26 mouse cellular contexts compared by ENCODE assay signal in the genomic region with DNA sequence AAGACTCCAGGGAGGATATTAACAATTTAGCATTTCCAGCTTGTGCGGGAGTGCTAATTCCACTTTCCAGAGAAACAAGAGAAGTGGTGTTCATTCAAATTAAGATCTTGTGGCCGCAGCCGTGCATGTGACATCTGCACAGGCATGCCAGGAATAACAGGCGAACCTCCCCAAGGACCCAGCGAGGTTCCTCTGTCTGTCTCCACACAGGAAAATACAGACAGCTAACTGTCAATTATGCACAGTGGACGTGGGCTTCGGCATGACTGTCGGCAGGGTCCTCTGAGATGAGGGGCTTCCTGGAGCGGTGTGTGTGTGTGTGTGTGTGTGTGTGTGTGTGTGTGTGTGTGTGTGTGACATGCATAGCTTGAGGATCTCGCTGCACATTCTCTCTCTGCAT.
DNase-seq lines count a peak whose midpoint lies in the region; ATAC-seq and TF ChIP-seq lines count a peak whose summit lies in the region.
"Had no signal": no experiment of that assay in that cellular context is flagged by ENCODE, and none has a peak within 500 bp of the region (broad histone marks: within the 10 kb centered on the region; RNA-seq: fewer than 3 reads in every experiment).

No protein-coding gene starts in this region.

- no peak overlapping the region for H3K9ac ChIP-seq in embryonic facial prominence, embryonic 11.5 days (replicated peaks; ENCODE audit: low read length)
- no peak overlapping the region for H3K9ac ChIP-seq in neural tube, embryonic 13.5 days
- H3K9ac ChIP-seq in neural tube, embryonic 15.5 days (replicated peaks) = no peak overlapping the region
- no peak overlapping the region for H3K9ac ChIP-seq in hindbrain, embryonic 16.5 days (ENCODE audit: low read depth, low read length)
- no peak overlapping the region for H3K9ac ChIP-seq in kidney, embryonic 14.5 days (ENCODE audit: low read depth, low read length)
- H3K9ac ChIP-seq: heart, embryonic 13.5 days; intestine, embryonic 15.5 days; limb, embryonic 13.5 days; liver, embryonic 13.5 days; lung, embryonic 14.5 days had no signal

- no peaks in the 10 kb centered on the region for H3K9me3 ChIP-seq in embryonic facial prominence, embryonic 11.5 days (replicated peaks; ENCODE audit: control insufficient read depth, low read length)
- no peaks in the 10 kb centered on the region for H3K9me3 ChIP-seq in embryonic facial prominence, embryonic 10.5 days
- H3K9me3 ChIP-seq in neural tube, embryonic 13.5 days = no peaks in the 10 kb centered on the region
- H3K9me3 ChIP-seq in neural tube, embryonic 15.5 days (replicated peaks) = no peaks in the 10 kb centered on the region
- H3K9me3 ChIP-seq in hindbrain, embryonic 16.5 days (ENCODE audit: control insufficient read depth, low read length) = no peaks in the 10 kb centered on the region
- no peaks in the 10 kb centered on the region for H3K9me3 ChIP-seq in kidney, embryonic 14.5 days (ENCODE audit: control insufficient read depth, low read length)
- H3K9me3 ChIP-seq: G1E; heart, embryonic 13.5 days; intestine, embryonic 15.5 days; limb, embryonic 13.5 days; liver, embryonic 13.5 days had no signal

- 33% methylated on average over 9 of the region's 10 CpGs for WGBS in embryonic facial prominence, embryonic 11.5 days
- WGBS in embryonic facial prominence, embryonic 10.5 days = 53% methylated on average over 10 of the region's 10 CpGs
- 39% methylated on average over 10 of the region's 10 CpGs for WGBS in neural tube, embryonic 13.5 days
- WGBS in neural tube, embryonic 15.5 days = 47% methylated on average over 10 of the region's 10 CpGs
- 28% methylated on average over 10 of the region's 10 CpGs for WGBS in hindbrain, embryonic 16.5 days
- WGBS in kidney, embryonic 14.5 days = 82% methylated on average over 10 of the region's 10 CpGs

- no peaks in the 10 kb centered on the region for H3K36me3 ChIP-seq in embryonic facial prominence, embryonic 11.5 days (replicated peaks; ENCODE audit: control insufficient read depth, insufficient read depth, low read depth, low read length)
- no peaks in the 10 kb centered on the region; the same call in 1 of the 2 replicates for H3K36me3 ChIP-seq in embryonic facial prominence, embryonic 10.5 days (replicated peaks)
- H3K36me3 ChIP-seq in neural tube, embryonic 13.5 days = no peaks in the 10 kb centered on the region
- no peaks in the 10 kb centered on the region for H3K36me3 ChIP-seq in neural tube, embryonic 15.5 days
- H3K36me3 ChIP-seq in hindbrain, embryonic 16.5 days (ENCODE audit: control insufficient read depth, insufficient read depth, low read length) = no peaks in the 10 kb centered on the region
- H3K36me3 ChIP-seq in kidney, embryonic 14.5 days (ENCODE audit: control insufficient read depth, insufficient read depth, low read length) = no peaks in the 10 kb centered on the region
- H3K36me3 ChIP-seq: G1E; heart, embryonic 13.5 days; intestine, embryonic 15.5 days; limb, embryonic 13.5 days; liver, embryonic 13.5 days had no signal

- H3K4me3 ChIP-seq in embryonic facial prominence, embryonic 11.5 days (ENCODE audit: low read depth, low read length) = no peak overlapping the region
- no peak overlapping the region for H3K4me3 ChIP-seq in embryonic facial prominence, embryonic 10.5 days
- H3K4me3 ChIP-seq in neural tube, embryonic 13.5 days = no peak overlapping the region
- H3K4me3 ChIP-seq in neural tube, embryonic 15.5 days (replicated peaks) = no peak overlapping the region
- no peak overlapping the region for H3K4me3 ChIP-seq in hindbrain, embryonic 16.5 days (ENCODE audit: low read length)
- H3K4me3 ChIP-seq in kidney, embryonic 14.5 days (ENCODE audit: low read length) = no peak overlapping the region
- no peak overlapping the region for H3K4me3 ChIP-seq in layer of hippocampus, adult 2 months
- H3K4me3 ChIP-seq: erythroblast, embryonic 14.5 days; gastrocnemius, adult 2 months; heart, embryonic 13.5 days; intestine, embryonic 15.5 days; limb, embryonic 13.5 days; liver, embryonic 13.5 days had no signal

- ATAC-seq in embryonic facial prominence, embryonic 11.5 days (replicated peaks; ENCODE audit: insufficient number of reproducible peaks, low FRiP score, low TSS enrichment, low read depth) = no peak
- no peak for ATAC-seq in neural tube, embryonic 13.5 days (ENCODE audit: low read depth)
- no peak for ATAC-seq in neural tube, embryonic 15.5 days (ENCODE audit: low FRiP score)
- 0 out of 2 replicates have a peak, but pooled peaks have one; percentile 4 for ATAC-seq in hindbrain, embryonic 16.5 days
- no peak for ATAC-seq in kidney, embryonic 14.5 days (ENCODE audit: low FRiP score, low TSS enrichment)
- ATAC-seq: CD4-positive, CD25-positive, alpha-beta regulatory T cell, adult 4 months; intestine, embryonic 15.5 days had no signal

- TF ChIP-seq CTCF in layer of hippocampus, adult 2 months (conservative IDR thresholded peaks at IDR 0.05) = no peak

- no peaks in the 10 kb centered on the region for H3K27me3 ChIP-seq in embryonic facial prominence, embryonic 11.5 days (ENCODE audit: control insufficient read depth, insufficient read depth, low read length)
- H3K27me3 ChIP-seq in embryonic facial prominence, embryonic 10.5 days (replicated peaks; ENCODE audit: low read depth, poor library complexity, severe bottlenecking) = no peaks in the 10 kb centered on the region
- no peaks in the 10 kb centered on the region for H3K27me3 ChIP-seq in neural tube, embryonic 13.5 days
- no peaks in the 10 kb centered on the region for H3K27me3 ChIP-seq in neural tube, embryonic 15.5 days (replicated peaks)
- no peaks in the 10 kb centered on the region for H3K27me3 ChIP-seq in hindbrain, embryonic 16.5 days (replicated peaks; ENCODE audit: control insufficient read depth, insufficient read depth, low read length)
- no peaks in the 10 kb centered on the region for H3K27me3 ChIP-seq in kidney, embryonic 14.5 days (ENCODE audit: control insufficient read depth, insufficient read depth, low read length)
- H3K27me3 ChIP-seq: heart, embryonic 13.5 days; intestine, embryonic 15.5 days; limb, embryonic 13.5 days; liver, embryonic 13.5 days had no signal

- peak; percentile 25 for DNase-seq in embryonic facial prominence, embryonic 11.5 days (ENCODE audit: low spot score)
- DNase-seq in embryonic facial prominence, embryonic 10.5 days (ENCODE audit: low spot score) = no peak
- peak; percentile 56 for DNase-seq in retina, postnatal 1 day
- no peak for DNase-seq in layer of hippocampus, adult 2 months (ENCODE audit: low spot score in 2 of 2)
- DNase-seq: adrenal gland, postnatal 25 days; cerebellum, adult 11-12 months; cerebellum, postnatal 25 days; gastrocnemius, adult 2 months; heart, postnatal 36 days; kidney, adult 9 months; kidney, postnatal 36 days; layer of hippocampus, adult 9-11 months; liver, embryonic 13.5 days; lung, embryonic 14.5 days; lung, postnatal 36 days; right cerebral cortex, postnatal 14 days had no signal

- no peak overlapping the region for H3K4me2 ChIP-seq in embryonic facial prominence, embryonic 11.5 days (ENCODE audit: low read depth, low read length)
- 0 out of 2 replicates have a peak overlapping the region, but pooled peaks have one; percentile 7 for H3K4me2 ChIP-seq in neural tube, embryonic 13.5 days
- H3K4me2 ChIP-seq in neural tube, embryonic 15.5 days = no peak overlapping the region
- no peak overlapping the region for H3K4me2 ChIP-seq in hindbrain, embryonic 16.5 days (ENCODE audit: low read length)
- no peak overlapping the region for H3K4me2 ChIP-seq in kidney, embryonic 14.5 days (replicated peaks; ENCODE audit: low read depth, low read length)
- H3K4me2 ChIP-seq: heart, embryonic 13.5 days; intestine, embryonic 15.5 days; limb, embryonic 13.5 days; liver, embryonic 13.5 days; lung, embryonic 14.5 days had no signal

- H3K4me1 ChIP-seq in embryonic facial prominence, embryonic 11.5 days (ENCODE audit: control insufficient read depth, insufficient read depth, low read length) = no peaks in the 10 kb centered on the region; the same call in 1 of the 2 replicates
- peaks cover 56% of the 10 kb centered on the region for H3K4me1 ChIP-seq in embryonic facial prominence, embryonic 10.5 days
- H3K4me1 ChIP-seq in neural tube, embryonic 13.5 days (replicated peaks) = peaks cover 51% of the 10 kb centered on the region
- peaks cover 41% of the 10 kb centered on the region for H3K4me1 ChIP-seq in neural tube, embryonic 15.5 days
- peaks cover 28% of the 10 kb centered on the region for H3K4me1 ChIP-seq in hindbrain, embryonic 16.5 days (ENCODE audit: control insufficient read depth, insufficient read depth, low read depth, low read length)
- H3K4me1 ChIP-seq in kidney, embryonic 14.5 days (ENCODE audit: control insufficient read depth, insufficient read depth, low read length) = peaks cover 32% of the 10 kb centered on the region
- H3K4me1 ChIP-seq: liver, embryonic 13.5 days had no signal

- no peak overlapping the region for H3K27ac ChIP-seq in embryonic facial prominence, embryonic 11.5 days (replicated peaks; ENCODE audit: low read depth, low read length)
- no peak overlapping the region for H3K27ac ChIP-seq in embryonic facial prominence, embryonic 10.5 days (replicated peaks)
- H3K27ac ChIP-seq in neural tube, embryonic 13.5 days (replicated peaks) = peak overlapping the region; percentile 42
- no peak overlapping the region for H3K27ac ChIP-seq in neural tube, embryonic 15.5 days (replicated peaks)
- no peak overlapping the region for H3K27ac ChIP-seq in hindbrain, embryonic 16.5 days (ENCODE audit: low read depth, low read length)
- H3K27ac ChIP-seq in kidney, embryonic 14.5 days (ENCODE audit: low read depth, low read length) = no peak overlapping the region
- no peak overlapping the region for H3K27ac ChIP-seq in layer of hippocampus, adult 2 months
- H3K27ac ChIP-seq: gastrocnemius, adult 2 months; heart, embryonic 13.5 days; intestine, embryonic 15.5 days; limb, embryonic 13.5 days; liver, embryonic 13.5 days had no signal

Comparison
In these comparisons a context has a peak if more than half of its experiments do, and no peak if none do; other contexts are left out.
1. DNase-seq: peak in embryonic facial prominence, embryonic 11.5 days (single experiment) and retina, postnatal 1 day (single experiment); none in embryonic facial prominence, embryonic 10.5 days (single experiment) and layer of hippocampus, adult 2 months (0 of 2).